Mouse (Mus musculus) spleen, adult 2 months (tissue): ENCODE results near the gene Pde9a.

ENCODE experiments used
- CTCF ChIP-seq: fragments of 200-500 bp; IDR thresholded peaks from 2 replicates; pipeline ENCODE4 v1.5.1; 2011; ENCODE audit warnings: mild to moderate bottlenecking, inconsistent platforms; ENCODE audit not compliant: insufficient read depth, insufficient read length, insufficient replicate concordance; ENCODE audit errors: extremely low read depth
- POLR2A ChIP-seq: fragments of 200-500 bp; IDR thresholded peaks from 2 replicates; pipeline ENCODE4 v1.6.1; 2011; ENCODE audit warnings: low read depth, low read length, inconsistent platforms

DNA sequence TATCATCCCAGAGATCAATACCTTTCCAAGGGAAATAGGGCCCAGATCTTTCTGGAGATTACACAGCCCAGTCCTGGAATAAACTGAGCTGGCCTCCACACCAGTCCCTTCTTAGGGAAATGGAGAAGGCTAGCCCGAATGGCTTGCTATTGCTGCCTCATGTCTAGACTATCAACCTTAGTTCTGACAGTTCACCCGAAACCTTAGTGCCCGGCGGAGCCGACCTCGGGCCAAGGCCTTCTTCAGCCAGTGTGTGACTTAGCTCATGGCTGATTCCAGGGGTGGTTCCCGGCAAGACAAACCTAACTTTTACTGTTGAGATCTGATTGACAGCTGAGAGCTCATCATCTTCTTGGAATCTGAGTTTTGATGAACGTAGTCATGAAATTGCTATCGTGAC lies 68.0 kb downstream of the Pde9a start:
- TF ChIP-seq POLR2A (no peak), CTCF (no peak)
